Mouse (Mus musculus) layer of hippocampus, adult 9-10 months (tissue): ENCODE results near the gene Lyl1.
"Not testable (repeated sequence)": the region's sequence is repeated elsewhere in the genome, so short reads cannot be mapped to it uniquely, and the experiment has no call there.

Experiments
- DNase-seq: peaks from one replicate; pipeline ENCODE4 v3.0.0; 2022; ENCODE audit warnings: low spot score

Lyl1 gene

GRCm38 (mm10) chr8:84668731-84669485, 32.3 kb upstream of the Lyl1 start:
- no peak for DNase-seq

GRCm38 (mm10) chr8:84670295-84671006, 30.8 kb upstream of the Lyl1 start:
- not testable (repeated sequence) for DNase-seq

- no peak for DNase-seq
These were observed 24.0 kb upstream of the Lyl1 start for GRCm38 (mm10) chr8:84677305-84677704.

GRCm38 (mm10) chr8:84681476-84681875, 19.8 kb upstream of the Lyl1 start:
- no peak for DNase-seq

- DNase-seq, result no peak
These were observed 19.0 kb upstream of the Lyl1 start for GRCm38 (mm10) chr8:84682257-84682656.

- no peak for DNase-seq
These were observed 16.7 kb upstream of the Lyl1 start for GRCm38 (mm10) chr8:84684537-84684936.

GRCm38 (mm10) chr8:84686191-84687002, 14.9 kb upstream of the Lyl1 start, which contains the start of gene Trmt1:
TSS of gene Trmt1 (plus strand) at chr8:84686307.
- DNase-seq, result no peak

- DNase-seq, result no peak
These were observed 14.1 kb upstream of the Lyl1 start for GRCm38 (mm10) chr8:84687003-84687704.

GRCm38 (mm10) chr8:84687705-84688100, 13.6 kb upstream of the Lyl1 start, which contains the start of gene Nacc1:
TSS of gene Nacc1 (minus strand) at chr8:84687862.
- DNase-seq, result no peak

- DNase-seq, result peak; percentile 93
These were observed 12.0 kb upstream of the Lyl1 start for GRCm38 (mm10) chr8:84689091-84689915.

- DNase-seq, result no peak
These were observed 7.9 kb upstream of the Lyl1 start for GRCm38 (mm10) chr8:84693332-84693731.

GRCm38 (mm10) chr8:84695140-84695539, 6.1 kb upstream of the Lyl1 start:
- no peak for DNase-seq

GRCm38 (mm10) chr8:84697166-84698130, 3.8 kb upstream of the Lyl1 start:
- DNase-seq, result no peak

- DNase-seq, result no peak
These were observed 3.0 kb upstream of the Lyl1 start for GRCm38 (mm10) chr8:84698288-84698687.

GRCm38 (mm10) chr8:84698929-84699401, 2.3 kb upstream of the Lyl1 start:
- no peak for DNase-seq

- no peak for DNase-seq
These were observed 1.4 kb upstream of the Lyl1 start for GRCm38 (mm10) chr8:84699861-84700322.

- DNase-seq, result no peak
These were observed 731 bp upstream of the Lyl1 start for GRCm38 (mm10) chr8:84700526-84700925.

GRCm38 (mm10) chr8:84702561-84702960, 1.3 kb downstream of the Lyl1 start:
- no peak for DNase-seq

- no peak for DNase-seq
These were observed 1.8 kb downstream of the Lyl1 start for GRCm38 (mm10) chr8:84702963-84703465.
